Mouse (Mus musculus) heart, postnatal 0 days (tissue): ENCODE measurements around the gene Gm7347.
"Not testable (repeated sequence)": the region's sequence is repeated elsewhere in the genome, so short reads cannot be mapped to it uniquely, and the experiment has no call there.

Source experiments
- CTCF ChIP-seq: IDR thresholded peaks from 2 replicates; pipeline ENCODE4 v1.5.1; 2016; ENCODE audit warnings: antibody characterized with exemption, control low read depth, low read depth
- EP300 ChIP-seq: IDR thresholded peaks from 2 replicates; pipeline ENCODE4 v1.6.1; 2016; ENCODE audit warnings: antibody characterized with exemption, low read depth

- not testable (repeated sequence) for TF ChIP-seq CTCF, EP300
Measured at GRCm38 (mm10) chr5:26022816-26023215, 35.6 kb downstream of the Gm7347 start, which contains the start of gene Gm5862.
